Mouse (Mus musculus): ENCODE measurements around the gene Gpkow. TPM values are rescaled to one million over a fixed set of nuclear protein-coding genes. Genes with fewer than 3 reads are reported as not detected.

The Gpkow gene
- polyA plus RNA-seq, 1 experiment from 2014 or later: 25.9 TPM

- ATAC-seq (no peak), DNase-seq (ENCODE audit: low spot score) (no peak)
- WGBS: 73% methylated on average over 12 of the region's 13 CpGs
- no peaks in the 10 kb centered on the region for H3K36me3 ChIP-seq (ENCODE audit: insufficient read depth, low read length)
- no peaks in the 10 kb centered on the region for H3K4me1 ChIP-seq (ENCODE audit: insufficient read depth, low read depth, low read length)
- H3K4me2 ChIP-seq (replicated peaks; ENCODE audit: low read depth, low read length): no peak overlapping the region
- H3K9ac ChIP-seq (replicated peaks; ENCODE audit: low read depth): no peak overlapping the region
- H3K27ac ChIP-seq (ENCODE audit: low read length): no peak overlapping the region
- H3K27me3 ChIP-seq (replicated peaks; ENCODE audit: insufficient read depth, low read length): no peaks in the 10 kb centered on the region
- no peaks in the 10 kb centered on the region for H3K9me3 ChIP-seq (ENCODE audit: low read length)
- no peak overlapping the region for H3K4me3 ChIP-seq (ENCODE audit: low read depth, low read length)
- TF ChIP-seq EP300 (IDR thresholded peaks at IDR 0.05) (no peak), CTCF (IDR thresholded peaks at IDR 0.05) (no peak)
Observed at GRCm38 (mm10) chrX:7727176-7727575, 30.2 kb downstream of the Gpkow start.

GRCm38 (mm10) chrX:7728215-7728921 lies 31.4 kb downstream of the Gpkow start, which contains the start of gene Praf2:
Gene Praf2, plus strand, starts transcription at chrX:7728439.
- Histone ChIP-seq H3K36me3 (ENCODE audit: insufficient read depth, low read length) (no peaks in the 10 kb centered on the region), H3K4me3 (ENCODE audit: low read depth, low read length) (peak within 1 kb of the TSS; percentile 28), H3K4me1 (ENCODE audit: insufficient read depth, low read depth, low read length) (no peaks in the 10 kb centered on the region), H3K9ac (replicated peaks; ENCODE audit: low read depth) (no peak within 1 kb of the TSS), H3K9me3 (ENCODE audit: low read length) (no peaks in the 10 kb centered on the region), H3K27ac (ENCODE audit: low read length) (peak within 1 kb of the TSS; percentile 47; the same call in 1 of the 2 replicates), H3K27me3 (replicated peaks; ENCODE audit: insufficient read depth, low read length) (no peaks in the 10 kb centered on the region), H3K4me2 (replicated peaks; ENCODE audit: low read depth, low read length) (peak within 1 kb of the TSS; percentile 48)
- ATAC-seq: peak; percentile 80
- peak; percentile 93 for DNase-seq (ENCODE audit: low spot score)
- WGBS: 24% methylated on average over 42 of the region's 42 CpGs
- no peak for TF ChIP-seq EP300 (IDR thresholded peaks at IDR 0.05)
- TF ChIP-seq CTCF (IDR thresholded peaks at IDR 0.05): 0 out of 2 replicates have a peak, but pooled peaks have one; percentile 7

GRCm38 (mm10) chrX:7728922-7729265 lies 32.0 kb downstream of the Gpkow start:
- 20% methylated on average over 4 of the region's 4 CpGs for WGBS
- H3K36me3 ChIP-seq (ENCODE audit: insufficient read depth, low read length): no peaks in the 10 kb centered on the region
- H3K9ac ChIP-seq (replicated peaks; ENCODE audit: low read depth): no peak overlapping the region
- no peaks in the 10 kb centered on the region for H3K4me1 ChIP-seq (ENCODE audit: insufficient read depth, low read depth, low read length)
- DNase-seq (ENCODE audit: low spot score) (no peak), ATAC-seq (no peak)
- peak overlapping the region; percentile 48 for H3K4me2 ChIP-seq (replicated peaks; ENCODE audit: low read depth, low read length)
- no peaks in the 10 kb centered on the region for H3K9me3 ChIP-seq (ENCODE audit: low read length)
- H3K27me3 ChIP-seq (replicated peaks; ENCODE audit: insufficient read depth, low read length): no peaks in the 10 kb centered on the region
- TF ChIP-seq EP300 (IDR thresholded peaks at IDR 0.05) (no peak), CTCF (IDR thresholded peaks at IDR 0.05) (no peak)
- H3K27ac ChIP-seq (ENCODE audit: low read length): no peak overlapping the region
- peak overlapping the region; percentile 28 for H3K4me3 ChIP-seq (ENCODE audit: low read depth, low read length)

GRCm38 (mm10) chrX:7733571-7734156 lies 36.7 kb downstream of the Gpkow start:
- no peak overlapping the region for H3K9ac ChIP-seq (replicated peaks; ENCODE audit: low read depth)
- no peak overlapping the region for H3K4me2 ChIP-seq (replicated peaks; ENCODE audit: low read depth, low read length)
- ATAC-seq (peak; percentile 59), DNase-seq (ENCODE audit: low spot score) (peak; percentile 64)
- H3K27ac ChIP-seq (ENCODE audit: low read length): no peak overlapping the region
- no peaks in the 10 kb centered on the region for H3K4me1 ChIP-seq (ENCODE audit: insufficient read depth, low read depth, low read length)
- no peaks in the 10 kb centered on the region for H3K27me3 ChIP-seq (replicated peaks; ENCODE audit: insufficient read depth, low read length)
- no peaks in the 10 kb centered on the region for H3K9me3 ChIP-seq (ENCODE audit: low read length)
- no peak overlapping the region for H3K4me3 ChIP-seq (ENCODE audit: low read depth, low read length)
- 26% methylated on average over 17 of the region's 26 CpGs for WGBS
- TF ChIP-seq CTCF (IDR thresholded peaks at IDR 0.05): peak; percentile 72
- no peak for TF ChIP-seq EP300 (IDR thresholded peaks at IDR 0.05)
- no peaks in the 10 kb centered on the region for H3K36me3 ChIP-seq (ENCODE audit: insufficient read depth, low read length)

GRCm38 (mm10) chrX:7739336-7740081 lies 42.6 kb downstream of the Gpkow start:
- Histone ChIP-seq H3K9ac (replicated peaks; ENCODE audit: low read depth) (no peak overlapping the region), H3K4me3 (ENCODE audit: low read depth, low read length) (peak overlapping the region; percentile 35; the same call in 1 of the 2 replicates), H3K4me1 (ENCODE audit: insufficient read depth, low read depth, low read length) (no peaks in the 10 kb centered on the region), H3K27ac (ENCODE audit: low read length) (peak overlapping the region; percentile 84), H3K9me3 (ENCODE audit: low read length) (no peaks in the 10 kb centered on the region), H3K27me3 (replicated peaks; ENCODE audit: insufficient read depth, low read length) (no peaks in the 10 kb centered on the region), H3K36me3 (ENCODE audit: insufficient read depth, low read length) (no peaks in the 10 kb centered on the region), H3K4me2 (replicated peaks; ENCODE audit: low read depth, low read length) (peak overlapping the region; percentile 33)
- no peak for TF ChIP-seq CTCF (IDR thresholded peaks at IDR 0.05)
- no peak for TF ChIP-seq EP300 (IDR thresholded peaks at IDR 0.05)
- whole genome bisulfite sequencing: 53% methylated on average over 13 of the region's 14 CpGs
- ATAC-seq: peak; percentile 70
- peak; percentile 83 for DNase-seq (ENCODE audit: low spot score)
